Mouse (Mus musculus) midbrain, embryonic 15.5 days (tissue): ENCODE results near the gene Slc1a6. TPM values are rescaled to one million over a fixed set of nuclear protein-coding genes. Genes with fewer than 3 reads are reported as not detected.
"Not testable (repeated sequence)": the region's sequence is repeated elsewhere in the genome, so short reads cannot be mapped to it uniquely, and the experiment has no call there.

Experiments
- ATAC-seq: fragments of 200-750 bp; cut with Nextera tagmentation; replicated peaks from 2 replicates; pipeline ENCODE4 v1.8.0; 2017; ENCODE audit warnings: moderate TSS enrichment
- H3K27ac ChIP-seq: fragments of 300-500 bp; sonication (generic); 2 replicates; pipeline ENCODE4 v1.5.1; 2015; ENCODE audit warnings: mild to moderate bottlenecking, inconsistent platforms
- H3K27me3 ChIP-seq: fragments of 300-500 bp; sonication (generic); replicated peaks from 2 replicates; pipeline ENCODE4 v1.6.1; 2015; ENCODE audit warnings: inconsistent platforms
- H3K36me3 ChIP-seq: fragments of 300-500 bp; sonication (generic); replicated peaks from 2 replicates; pipeline ENCODE4 v1.6.1; 2015; ENCODE audit warnings: inconsistent platforms
- H3K4me1 ChIP-seq: fragments of 300-500 bp; sonication (generic); 2 replicates; pipeline ENCODE4 v1.6.1; 2015; ENCODE audit warnings: inconsistent platforms
- H3K4me2 ChIP-seq: fragments of 300-500 bp; sonication (generic); 2 replicates; pipeline ENCODE4 v1.6.1; 2015; ENCODE audit warnings: inconsistent platforms, mild to moderate bottlenecking, moderate library complexity
- H3K4me3 ChIP-seq: fragments of 300-500 bp; sonication (generic); 2 replicates; pipeline ENCODE4 v1.5.1; 2015; ENCODE audit warnings: mild to moderate bottlenecking, inconsistent platforms
- H3K9ac ChIP-seq: fragments of 300-500 bp; sonication (generic); 2 replicates; pipeline ENCODE4 v1.6.1; 2015; ENCODE audit warnings: mild to moderate bottlenecking, inconsistent platforms
- H3K9me3 ChIP-seq: fragments of 300-500 bp; sonication (generic); 2 replicates; pipeline ENCODE4 v1.6.1; 2016; ENCODE audit warnings: inconsistent platforms
- WGBS: fragments of 180-500 bp; shearing (Covaris S2); methylation state at CpG from one replicate; pipeline ENCODE4 v1.1.7; 2015; ENCODE audit warnings: mixed read lengths; 5-methylcytosine and 5-hydroxymethylcytosine counted together
- polyA plus RNA-seq: library from polyadenylated mRNA; unstranded; fragments of >200 nt; fragmentation: Nextera tagmentation; extraction: Ambion mirVana; gene quantifications from 2 replicates; pipeline ENCODE4 v1.2.1, GENCODE M21; 2015

Gene Slc1a6
- polyA plus RNA-seq, 1 experiment from 2014 or later: 16.5 TPM

- WGBS: 65% methylated on average over 9 of the region's 9 CpGs
- Histone ChIP-seq H3K27me3 (no peaks in the 10 kb centered on the region), H3K9ac (peak overlapping the region; percentile 76), H3K4me3 (peak overlapping the region; percentile 56), H3K36me3 (no peaks in the 10 kb centered on the region), H3K4me2 (peak overlapping the region; percentile 90), H3K4me1 (peaks cover 11% of the 10 kb centered on the region; the same call in 1 of the 2 replicates), H3K9me3 (no peaks in the 10 kb centered on the region), H3K27ac (no peak overlapping the region; the same call in 1 of the 2 replicates)
- ATAC-seq: 0 out of 2 replicates have a peak, but pooled peaks have one; percentile 1
Observed at GRCm38 (mm10) chr10:78779527-78779926, 769 bp upstream of the Slc1a6 start.

- peak overlapping the region; percentile 48 for H3K4me3 ChIP-seq
- peaks cover 10% of the 10 kb centered on the region; the same call in 1 of the 2 replicates for H3K4me1 ChIP-seq
- peak overlapping the region; percentile 49 for H3K4me2 ChIP-seq
- H3K27me3 ChIP-seq: no peaks in the 10 kb centered on the region
- WGBS: 2% methylated on average over 22 of the region's 22 CpGs
- peak; percentile 99 for ATAC-seq
- H3K27ac ChIP-seq: peak overlapping the region; percentile 84
- no peaks in the 10 kb centered on the region for H3K36me3 ChIP-seq
- H3K9me3 ChIP-seq: no peaks in the 10 kb centered on the region
- H3K9ac ChIP-seq: peak overlapping the region; percentile 54
Observed at GRCm38 (mm10) chr10:78787566-78788087, 7.3 kb downstream of the Slc1a6 start.

- Histone ChIP-seq H3K4me1 (peaks cover 10% of the 10 kb centered on the region; the same call in 1 of the 2 replicates), H3K36me3 (no peaks in the 10 kb centered on the region), H3K4me2 (no peak overlapping the region), H3K4me3 (no peak overlapping the region), H3K9ac (no peak overlapping the region), H3K9me3 (no peaks in the 10 kb centered on the region), H3K27me3 (no peaks in the 10 kb centered on the region), H3K27ac (no peak overlapping the region)
- no peak for ATAC-seq
- whole genome bisulfite sequencing: 58% methylated on average over 1 of the region's 1 CpGs
Observed at GRCm38 (mm10) chr10:78790561-78790960, 10.3 kb downstream of the Slc1a6 start.

GRCm38 (mm10) chr10:78801449-78801848 is 21.2 kb downstream of the Slc1a6 start:
- Histone ChIP-seq H3K36me3 (no peaks in the 10 kb centered on the region), H3K4me3 (no peak overlapping the region), H3K27ac (no peak overlapping the region), H3K27me3 (no peaks in the 10 kb centered on the region), H3K9ac (no peak overlapping the region), H3K4me2 (no peak overlapping the region), H3K4me1 (no peaks in the 10 kb centered on the region), H3K9me3 (no peaks in the 10 kb centered on the region)
- WGBS: 86% methylated on average over 2 of the region's 2 CpGs
- ATAC-seq: no peak

- H3K4me1 ChIP-seq: no peaks in the 10 kb centered on the region
- no peaks in the 10 kb centered on the region for H3K9me3 ChIP-seq
- no peak overlapping the region for H3K9ac ChIP-seq
- no peaks in the 10 kb centered on the region for H3K36me3 ChIP-seq
- H3K4me2 ChIP-seq: peak overlapping the region; percentile 18; the same call in 1 of the 2 replicates
- peak overlapping the region; percentile 38; the same call in 1 of the 2 replicates for H3K27ac ChIP-seq
- peak; percentile 97 for ATAC-seq
- WGBS: 39% methylated on average over 6 of the region's 6 CpGs
- H3K27me3 ChIP-seq: no peaks in the 10 kb centered on the region
- H3K4me3 ChIP-seq: no peak overlapping the region
Observed at GRCm38 (mm10) chr10:78812358-78813060, 32.2 kb downstream of the Slc1a6 start.

- ATAC-seq, H3K36me3 ChIP-seq, H3K4me1 ChIP-seq, H3K4me2 ChIP-seq, H3K27me3 ChIP-seq, H3K9me3 ChIP-seq, H3K4me3 ChIP-seq, H3K9ac ChIP-seq, H3K27ac ChIP-seq: not testable (repeated sequence)
- 94% methylated on average over 12 of the region's 12 CpGs for WGBS
Observed at GRCm38 (mm10) chr10:78840456-78840855, 60.2 kb downstream of the Slc1a6 start.

GRCm38 (mm10) chr10:78852066-78852465 is 71.8 kb downstream of the Slc1a6 start, which contains the start of gene Olfr1356:
TSS of gene Olfr1356 (minus strand) at chr10:78852166.
- no peak for ATAC-seq
- H3K9ac ChIP-seq: no peak within 1 kb of the TSS
- no peak within 1 kb of the TSS for H3K27ac ChIP-seq
- H3K9me3 ChIP-seq: no peaks in the 10 kb centered on the region
- no peaks in the 10 kb centered on the region for H3K36me3 ChIP-seq
- no peaks in the 10 kb centered on the region for H3K27me3 ChIP-seq
- 88% methylated on average over 2 of the region's 2 CpGs for WGBS
- no peak within 1 kb of the TSS for H3K4me2 ChIP-seq
- no peaks in the 10 kb centered on the region for H3K4me1 ChIP-seq
- H3K4me3 ChIP-seq: no peak within 1 kb of the TSS

Other genes with a start within 250 kb of the Slc1a6 start
- gene Ilvbl, start 206.2 kb upstream of the Slc1a6 start, polyA plus RNA-seq: 66.3 and 78.9 TPM in 2 replicates
- gene Syde1, start 188.5 kb upstream of the Slc1a6 start, polyA plus RNA-seq: 3.4 and 4.3 TPM in 2 replicates
- gene Olfr1357, start 162.4 kb upstream of the Slc1a6 start, polyA plus RNA-seq: not detected in 2 replicates
- gene Casp14, start 62.2 kb upstream of the Slc1a6 start, polyA plus RNA-seq: not detected in 2 replicates
- gene Ccdc105, start 27.4 kb upstream of the Slc1a6 start, polyA plus RNA-seq: 0.29 and 0.50 TPM in 2 replicates
- gene Olfr1356, start 71.7 kb downstream of the Slc1a6 start, polyA plus RNA-seq: not detected in 2 replicates
- gene Olfr1355, start 95.0 kb downstream of the Slc1a6 start, polyA plus RNA-seq: not detected in 2 replicates
- not detected in 2 replicates for gene Olfr1354, start 132.7 kb downstream of the Slc1a6 start, polyA plus RNA-seq
- gene Olfr8, start 170.1 kb downstream of the Slc1a6 start, polyA plus RNA-seq: not detected in 2 replicates
- gene Olfr1353, start 182.8 kb downstream of the Slc1a6 start, polyA plus RNA-seq: not detected in 2 replicates
- not detected in 2 replicates for gene Olfr1352, start 200.6 kb downstream of the Slc1a6 start, polyA plus RNA-seq
- not detected in 2 replicates for gene Olfr1351, start 232.0 kb downstream of the Slc1a6 start, polyA plus RNA-seq
- gene Olfr57, start 248.2 kb downstream of the Slc1a6 start, polyA plus RNA-seq: 0.86 and 1.0 TPM in 2 replicates